Mouse (Mus musculus) hindbrain, embryonic 14.5 days (tissue): ENCODE measurements around the gene Prr14l. TPM values are rescaled to one million over a fixed set of nuclear protein-coding genes. Genes with fewer than 3 reads are reported as not detected.
"Not testable (repeated sequence)": the region's sequence is repeated elsewhere in the genome, so short reads cannot be mapped to it uniquely, and the experiment has no call there.

Experiments used
- ATAC-seq: fragments of 200-750 bp; cut with Nextera tagmentation; 2 replicates; pipeline ENCODE4 v1.8.0; 2017; ENCODE audit warnings: moderate number of reproducible peaks, mild to moderate bottlenecking, moderate TSS enrichment, moderate library complexity; ENCODE audit not compliant: low FRiP score
- DNase-seq: peaks from one replicate; pipeline ENCODE4 v3.0.0-alpha.2; 2015; ENCODE audit warnings: low spot score
- H3K27ac ChIP-seq: fragments of 300-500 bp; sonication (generic); 2 replicates; pipeline ENCODE4 v1.5.1; 2014; ENCODE audit warnings: mild to moderate bottlenecking, moderate library complexity
- H3K27me3 ChIP-seq: fragments of 300-500 bp; sonication (generic); 2 replicates; pipeline ENCODE4 v1.6.1; 2014; ENCODE audit warnings: mild to moderate bottlenecking, low read length, mixed read lengths; ENCODE audit not compliant: control insufficient read depth, insufficient read depth
- H3K36me3 ChIP-seq: fragments of 300-500 bp; sonication (generic); replicated peaks from 2 replicates; pipeline ENCODE4 v1.6.1; 2014; ENCODE audit not compliant: control insufficient read depth, insufficient read depth
- H3K4me1 ChIP-seq: fragments of 300-500 bp; sonication (generic); replicated peaks from 2 replicates; pipeline ENCODE4 v1.6.1; 2014; ENCODE audit warnings: antibody characterized with exemption, low read length, mixed read lengths; ENCODE audit not compliant: control insufficient read depth, insufficient read depth
- H3K4me2 ChIP-seq: fragments of 300-500 bp; sonication (generic); replicated peaks from 2 replicates; pipeline ENCODE4 v1.6.1; 2014; ENCODE audit warnings: mild to moderate bottlenecking, moderate library complexity
- H3K4me3 ChIP-seq: fragments of 300-500 bp; sonication (generic); replicated peaks from 2 replicates; pipeline ENCODE4 v1.5.1; 2014; ENCODE audit warnings: mild to moderate bottlenecking, low read length
- H3K9ac ChIP-seq: fragments of 300-500 bp; sonication (generic); 2 replicates; pipeline ENCODE4 v1.6.1; 2014
- H3K9me3 ChIP-seq: fragments of 300-500 bp; sonication (generic); 2 replicates; pipeline ENCODE4 v1.6.1; 2016; ENCODE audit warnings: low read length; ENCODE audit not compliant: control insufficient read depth
- WGBS: fragments of 180-500 bp; shearing (Covaris S2); extraction: QIAGEN DNeasy Blood & Tissue Kit; methylation state at CpG from one replicate; pipeline ENCODE4 v1.1.7; 2014; 5-methylcytosine and 5-hydroxymethylcytosine counted together
- polyA plus RNA-seq: library from polyadenylated mRNA; unstranded; fragments of >200 nt; fragmentation: Nextera tagmentation; extraction: Ambion mirVana; gene quantifications from 2 replicates; pipeline ENCODE4 v1.2.1, GENCODE M21; 2014

Prr14l gene
- polyA plus RNA-seq, 1 experiment from 2014 or later = 14.9 TPM

DNA sequence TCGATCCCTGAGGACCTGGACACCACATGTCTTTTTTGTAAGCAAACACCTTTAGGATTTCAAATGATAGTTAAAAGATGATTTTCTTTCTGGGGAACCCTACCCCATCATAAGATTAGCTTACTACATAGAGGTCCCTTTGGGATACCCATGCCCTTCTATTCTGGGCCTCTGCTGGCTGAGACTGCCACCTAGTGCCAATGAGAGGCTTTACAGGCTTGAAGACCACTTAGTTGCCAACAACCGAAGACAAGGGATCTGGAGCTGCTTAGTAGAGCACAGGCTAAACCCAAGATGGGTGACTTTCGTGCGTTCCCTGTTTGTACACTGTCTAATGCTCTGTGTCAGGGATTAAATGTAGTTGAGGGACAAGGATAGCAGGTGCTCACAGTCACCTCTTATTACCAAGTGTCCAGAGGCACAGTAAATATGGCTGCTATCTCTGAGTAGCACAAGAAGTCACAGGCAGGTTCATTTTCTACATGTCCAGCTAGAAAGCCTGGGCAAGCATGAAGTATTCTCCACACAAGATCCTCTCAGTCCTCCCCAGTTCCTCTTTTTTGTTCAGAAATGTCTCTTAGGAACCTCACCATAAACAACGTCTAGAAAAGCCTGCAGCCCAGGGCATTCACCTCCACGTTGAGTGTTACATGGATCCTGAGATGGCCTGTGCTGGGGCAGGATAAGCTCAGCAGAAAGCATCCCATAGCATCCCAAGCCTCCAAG, 106.2 kb downstream of the Prr14l start:
- ATAC-seq (no peak), DNase-seq (peak; percentile 65)
- Histone ChIP-seq H3K36me3 (no peaks in the 10 kb centered on the region), H3K4me2 (no peak overlapping the region), H3K27ac (no peak overlapping the region), H3K27me3 (no peaks in the 10 kb centered on the region), H3K9ac (no peak overlapping the region), H3K4me1 (no peaks in the 10 kb centered on the region), H3K9me3 (no peaks in the 10 kb centered on the region), H3K4me3 (no peak overlapping the region)
- WGBS = 70% methylated on average over 6 of the region's 6 CpGs

DNA sequence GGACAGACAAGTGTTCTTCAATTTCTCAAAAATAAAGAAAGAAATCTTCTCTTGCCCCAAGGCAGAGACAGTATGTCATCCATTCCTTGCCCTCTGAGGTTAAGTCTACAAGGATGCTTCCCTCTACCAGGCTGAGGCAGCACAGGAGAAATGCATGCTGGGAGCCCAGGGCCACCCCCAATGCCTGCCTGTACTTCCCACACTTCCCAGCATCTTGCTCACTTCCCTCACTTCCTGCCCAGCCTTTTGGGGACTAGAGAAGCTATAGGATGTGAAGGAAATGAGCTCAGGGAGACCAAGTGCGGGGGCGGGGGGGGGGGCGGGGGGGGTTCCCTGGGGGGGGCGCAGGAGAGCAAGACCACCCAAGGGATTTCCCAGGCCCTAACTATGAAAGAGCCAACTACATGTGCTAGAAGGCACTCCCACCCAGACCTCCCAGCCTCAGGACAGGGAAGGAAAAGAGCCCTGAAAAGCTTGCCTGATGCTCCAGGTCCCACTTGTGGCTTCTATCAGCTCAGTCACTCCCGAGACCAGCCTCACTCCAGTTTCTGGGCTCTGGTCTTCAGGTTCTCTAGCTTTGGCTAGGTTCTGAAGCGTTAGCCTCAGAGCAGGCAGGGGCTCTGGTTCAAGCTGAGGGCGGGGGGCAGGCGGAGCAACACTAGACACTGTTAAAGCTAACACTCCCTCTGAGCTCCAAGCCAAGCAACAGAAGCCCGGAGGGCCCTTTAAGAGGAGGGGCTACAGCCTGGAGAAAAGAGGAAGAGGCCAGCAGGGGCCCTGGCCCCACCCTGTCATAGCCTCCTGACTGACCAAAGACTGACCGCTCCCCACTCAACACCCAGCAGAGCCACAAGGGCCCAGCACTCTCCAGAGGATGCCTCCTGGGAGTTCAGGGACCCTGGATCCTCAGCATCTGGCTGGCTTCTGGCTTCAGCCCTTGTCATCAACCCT, 108.1 kb downstream of the Prr14l start:
- Histone ChIP-seq H3K4me1 (peaks cover 5% of the 10 kb centered on the region; the same call in 1 of the 2 replicates), H3K9me3 (no peaks in the 10 kb centered on the region), H3K4me2 (peak overlapping the region; percentile 13), H3K9ac (no peak overlapping the region), H3K27ac (peak overlapping the region; percentile 5; the same call in 1 of the 2 replicates), H3K4me3 (peak overlapping the region; percentile 14), H3K27me3 (no peaks in the 10 kb centered on the region), H3K36me3 (no peaks in the 10 kb centered on the region)
- ATAC-seq (peak; percentile 38; the same call in 1 of the 2 replicates), DNase-seq (no peak)
- WGBS = 13% methylated on average over 8 of the region's 10 CpGs

DNA sequence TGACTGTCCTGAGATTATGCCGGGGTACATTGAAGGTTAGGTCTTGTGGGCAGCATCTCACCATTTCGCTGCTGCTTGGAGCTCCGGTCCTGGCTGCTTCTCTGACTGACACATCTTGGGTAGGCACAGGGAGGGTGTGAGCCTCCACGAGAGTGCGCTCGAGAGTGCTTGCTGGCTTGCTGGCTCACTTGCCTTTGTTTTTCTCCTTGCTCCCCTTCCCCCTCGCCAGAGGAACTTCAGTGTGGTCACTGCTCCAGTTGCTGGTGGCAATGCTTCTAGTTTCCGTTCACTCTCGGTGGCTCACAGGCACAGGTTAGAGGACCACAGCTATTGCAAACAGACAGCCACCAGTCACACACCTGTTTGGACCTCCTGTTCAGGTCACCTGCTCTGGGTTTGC, 111.9 kb downstream of the Prr14l start:
- peak overlapping the region; percentile 74 for H3K27ac ChIP-seq
- H3K9ac ChIP-seq = no peak overlapping the region
- no peak overlapping the region for H3K4me3 ChIP-seq
- H3K27me3 ChIP-seq = no peaks in the 10 kb centered on the region
- H3K4me2 ChIP-seq = peak overlapping the region; percentile 15; the same call in 1 of the 2 replicates
- no peaks in the 10 kb centered on the region; the same call in 1 of the 2 replicates for H3K36me3 ChIP-seq
- DNase-seq = peak; percentile 33
- peaks cover 5% of the 10 kb centered on the region; the same call in 1 of the 2 replicates for H3K4me1 ChIP-seq
- WGBS = 33% methylated on average over 9 of the region's 9 CpGs
- H3K9me3 ChIP-seq = no peaks in the 10 kb centered on the region
- no peak; the same call in 1 of the 2 replicates for ATAC-seq

GRCm38 (mm10) chr5:32741377-32741776, 112.7 kb downstream of the Prr14l start:
- not testable (repeated sequence) for H3K36me3 ChIP-seq, H3K4me1 ChIP-seq, H3K9me3 ChIP-seq, H3K4me3 ChIP-seq, H3K27me3 ChIP-seq, H3K9ac ChIP-seq, DNase-seq
- 67% methylated on average over 4 of the region's 4 CpGs for WGBS
- H3K4me2 ChIP-seq = 0 out of 2 replicates have a peak overlapping the region, but pooled peaks have one; percentile 15
- peak; percentile 22; the same call in 1 of the 2 replicates for ATAC-seq
- H3K27ac ChIP-seq = peak overlapping the region; percentile 74; the same call in 1 of the 2 replicates

GRCm38 (mm10) chr5:32740850-32741249, 113.2 kb downstream of the Prr14l start:
- H3K36me3 ChIP-seq, H3K9ac ChIP-seq, H3K27me3 ChIP-seq, DNase-seq, H3K4me1 ChIP-seq, H3K9me3 ChIP-seq, H3K4me2 ChIP-seq, H3K4me3 ChIP-seq: not testable (repeated sequence)
- ATAC-seq = peak; percentile 15; the same call in 1 of the 2 replicates
- 85% methylated on average over 8 of the region's 8 CpGs for WGBS
- H3K27ac ChIP-seq = 0 out of 2 replicates have a peak overlapping the region, but pooled peaks have one; percentile 74

GRCm38 (mm10) chr5:32740138-32740537, 113.9 kb downstream of the Prr14l start:
- H3K9me3 ChIP-seq = no peaks in the 10 kb centered on the region
- WGBS = 97% methylated on average over 3 of the region's 3 CpGs
- H3K36me3 ChIP-seq = peaks cover 9% of the 10 kb centered on the region
- H3K27ac ChIP-seq = no peak overlapping the region
- H3K4me2 ChIP-seq = no peak overlapping the region
- peaks cover 5% of the 10 kb centered on the region; the same call in 1 of the 2 replicates for H3K4me1 ChIP-seq
- no peak overlapping the region for H3K9ac ChIP-seq
- H3K27me3 ChIP-seq = no peaks in the 10 kb centered on the region
- no peak overlapping the region for H3K4me3 ChIP-seq
- no peak for ATAC-seq
- DNase-seq = no peak

Other genes starting within 250 kb of the Prr14l start
- 25.0 and 27.2 TPM in 2 replicates for gene Yes1, start 243.1 kb downstream of the Prr14l start, polyA plus RNA-seq
- gene Pisd, start 68.6 kb downstream of the Prr14l start, polyA plus RNA-seq = 93.6 and 94.6 TPM in 2 replicates
- not detected in 2 replicates for gene Gm20671, start 27.1 kb downstream of the Prr14l start, polyA plus RNA-seq
- 27.2 and 27.7 TPM in 2 replicates for gene Depdc5, start 9.4 kb upstream of the Prr14l start, polyA plus RNA-seq
- 745 and 907 TPM in 2 replicates for gene Ywhah, start 164.6 kb upstream of the Prr14l start, polyA plus RNA-seq
- 0.04 and 0.13 TPM in 2 replicates for gene Slc5a1, start 250.0 kb upstream of the Prr14l start, polyA plus RNA-seq